Mouse (Mus musculus): ENCODE data around the gene Rab3il1. TPM values are rescaled to one million over a fixed set of nuclear protein-coding genes. Genes with fewer than 3 reads are reported as not detected.

The Rab3il1 gene
- total RNA-seq, 1 experiment: 4.0 TPM

GRCm38 (mm10) chr19:9997204-9998062 lies 4.0 kb upstream of the Rab3il1 start:
- TF ChIP-seq ZNF384 (IDR thresholded peaks at IDR 0.05; ENCODE audit: low read depth, low read length) (no peak), ZC3H11A (IDR thresholded peaks at IDR 0.05; ENCODE audit: borderline replicate concordance, low read depth, low read length) (no peak), HCFC1 (IDR thresholded peaks at IDR 0.05; ENCODE audit: borderline replicate concordance, insufficient read depth, low read length) (no peak), MAFK (IDR thresholded peaks at IDR 0.05; ENCODE audit: insufficient read depth, low read depth, low read length) (no peak), CHD2 (IDR thresholded peaks at IDR 0.05; ENCODE audit: low read depth, low read length) (no peak)
- H3K9ac ChIP-seq (ENCODE audit: insufficient read depth, low read depth, low read length, poor library complexity, severe bottlenecking): no peak overlapping the region
- H3K4me1 ChIP-seq (ENCODE audit: control insufficient read depth in 2 of 2, insufficient read depth in 2 of 2, low read length in 2 of 2, poor library complexity in 1 of 2): peaks cover 2 to 3% of the 10 kb centered on the region in 2 experiments; a peak in 1 of 4 replicates
- in situ Hi-C loops (cut with MboI; ENCODE audit: low sequenced_read_pairs in 2 of 2, unreplicated experiment in 2 of 2): no loop called here
- H3K36me3 ChIP-seq (ENCODE audit: control insufficient read depth, insufficient read depth, low read length, poor library complexity, severe bottlenecking): no peaks in the 10 kb centered on the region
- H3K27ac ChIP-seq (ENCODE audit: insufficient read depth, low read depth, low read length, poor library complexity, severe bottlenecking): no peak overlapping the region
- no peaks in the 10 kb centered on the region for H3K9me3 ChIP-seq (ENCODE audit: control insufficient read depth, insufficient read depth, low read depth, low read length)
- no peak for DNase-seq (ENCODE audit: low read depth, low spot score)
- no peak overlapping the region for H3K4me3 ChIP-seq (ENCODE audit: insufficient read depth in 1 of 2, low read depth in 1 of 2, low read length in 2 of 2, poor library complexity in 1 of 2, severe bottlenecking in 1 of 2)

DNA sequence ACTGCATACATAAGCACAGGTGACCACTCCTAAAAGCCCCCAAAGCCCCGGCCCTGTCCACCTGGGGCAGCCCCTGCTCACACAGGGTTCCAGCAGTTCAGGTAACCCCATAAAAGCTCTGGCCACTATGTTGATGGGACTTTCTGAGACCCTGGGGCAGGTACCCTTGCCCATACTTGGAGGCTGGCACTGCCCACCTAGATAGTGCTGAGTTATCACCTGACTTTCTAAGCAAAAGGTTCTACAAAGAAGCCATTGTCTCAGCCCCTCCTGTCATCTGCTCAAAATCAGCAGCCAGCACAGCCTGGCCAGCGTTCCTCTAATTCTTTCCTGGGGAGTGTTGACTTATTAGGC lies 3.4 kb upstream of the Rab3il1 start:
- Histone ChIP-seq H3K27ac (ENCODE audit: insufficient read depth, low read depth, low read length, poor library complexity, severe bottlenecking) (no peak overlapping the region), H3K9me3 (ENCODE audit: control insufficient read depth, insufficient read depth, low read depth, low read length) (no peaks in the 10 kb centered on the region), H3K36me3 (ENCODE audit: control insufficient read depth, insufficient read depth, low read length, poor library complexity, severe bottlenecking) (no peaks in the 10 kb centered on the region), H3K4me1 (ENCODE audit: control insufficient read depth in 2 of 2, insufficient read depth in 2 of 2, low read length in 2 of 2, poor library complexity in 1 of 2) (peaks cover 0 to 2% of the 10 kb centered on the region in 2 experiments; a peak in 1 of 4 replicates), H3K4me3 (ENCODE audit: insufficient read depth in 1 of 2, low read depth in 1 of 2, low read length in 2 of 2, poor library complexity in 1 of 2, severe bottlenecking in 1 of 2) (no peak overlapping the region), H3K9ac (ENCODE audit: insufficient read depth, low read depth, low read length, poor library complexity, severe bottlenecking) (no peak overlapping the region)
- in situ Hi-C loops (cut with MboI; ENCODE audit: low sequenced_read_pairs in 2 of 2, unreplicated experiment in 2 of 2): no loop called here
- no peak for DNase-seq (ENCODE audit: low read depth, low spot score)
- TF ChIP-seq ZNF384 (IDR thresholded peaks at IDR 0.05; ENCODE audit: low read depth, low read length): no peak

DNA sequence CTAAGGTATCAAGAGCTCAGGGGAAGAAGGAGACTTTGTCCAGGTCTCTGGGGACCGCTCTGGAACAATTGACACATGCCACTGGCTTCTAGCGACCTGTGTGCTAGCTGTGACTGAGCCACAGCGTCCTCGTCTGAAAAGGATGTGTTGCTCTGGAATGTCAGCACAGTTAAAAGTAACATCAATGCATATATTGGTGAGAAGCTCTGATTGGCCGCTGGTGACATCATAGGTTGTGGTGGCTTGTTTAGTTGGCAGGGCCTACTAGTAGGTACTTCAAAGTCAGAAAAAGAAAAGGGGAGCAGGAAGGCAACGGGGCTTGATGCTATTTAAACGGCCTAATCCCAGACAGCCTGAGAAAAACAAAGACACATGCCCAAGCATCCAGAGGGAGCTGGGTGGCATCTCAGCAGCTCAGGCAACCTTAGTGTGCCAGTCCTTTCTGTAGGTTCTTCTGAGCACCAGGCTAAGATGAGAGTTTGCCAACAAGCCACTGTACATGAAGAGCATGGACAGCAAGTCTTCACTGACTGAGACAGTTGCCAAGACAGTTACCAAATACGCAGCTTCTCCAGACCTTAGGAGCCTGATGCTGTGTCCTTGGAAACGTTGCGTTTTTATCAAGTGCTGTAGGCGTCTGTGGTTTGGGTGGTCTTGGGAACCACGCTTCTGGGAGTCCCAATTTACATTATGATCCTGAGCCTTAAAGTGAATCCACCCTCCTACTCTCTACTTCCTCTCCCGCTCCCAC lies 2.6 kb upstream of the Rab3il1 start:
- no peak for DNase-seq (ENCODE audit: low read depth, low spot score)
- Histone ChIP-seq H3K9me3 (ENCODE audit: control insufficient read depth, insufficient read depth, low read depth, low read length) (no peaks in the 10 kb centered on the region), H3K9ac (ENCODE audit: insufficient read depth, low read depth, low read length, poor library complexity, severe bottlenecking) (no peak overlapping the region), H3K36me3 (ENCODE audit: control insufficient read depth, insufficient read depth, low read length, poor library complexity, severe bottlenecking) (no peaks in the 10 kb centered on the region), H3K27ac (ENCODE audit: insufficient read depth, low read depth, low read length, poor library complexity, severe bottlenecking) (no peak overlapping the region), H3K4me3 (ENCODE audit: insufficient read depth in 1 of 2, low read depth in 1 of 2, low read length in 2 of 2, poor library complexity in 1 of 2, severe bottlenecking in 1 of 2) (no peak overlapping the region), H3K4me1 (ENCODE audit: control insufficient read depth in 2 of 2, insufficient read depth in 2 of 2, low read length in 2 of 2, poor library complexity in 1 of 2) (no peaks in the 10 kb centered on the region)
- TF ChIP-seq HCFC1 (IDR thresholded peaks at IDR 0.05; ENCODE audit: borderline replicate concordance, insufficient read depth, low read length): no peak
- no peak for TF ChIP-seq ZNF384 (IDR thresholded peaks at IDR 0.05; ENCODE audit: low read depth, low read length)
- no peak for TF ChIP-seq CHD2 (IDR thresholded peaks at IDR 0.05; ENCODE audit: low read depth, low read length)
- TF ChIP-seq MAFK (IDR thresholded peaks at IDR 0.05; ENCODE audit: insufficient read depth, low read depth, low read length): no peak
- TF ChIP-seq ZC3H11A (IDR thresholded peaks at IDR 0.05; ENCODE audit: borderline replicate concordance, low read depth, low read length): no peak
- in situ Hi-C loops (cut with MboI; ENCODE audit: low sequenced_read_pairs in 2 of 2, unreplicated experiment in 2 of 2): no loop called here

DNA sequence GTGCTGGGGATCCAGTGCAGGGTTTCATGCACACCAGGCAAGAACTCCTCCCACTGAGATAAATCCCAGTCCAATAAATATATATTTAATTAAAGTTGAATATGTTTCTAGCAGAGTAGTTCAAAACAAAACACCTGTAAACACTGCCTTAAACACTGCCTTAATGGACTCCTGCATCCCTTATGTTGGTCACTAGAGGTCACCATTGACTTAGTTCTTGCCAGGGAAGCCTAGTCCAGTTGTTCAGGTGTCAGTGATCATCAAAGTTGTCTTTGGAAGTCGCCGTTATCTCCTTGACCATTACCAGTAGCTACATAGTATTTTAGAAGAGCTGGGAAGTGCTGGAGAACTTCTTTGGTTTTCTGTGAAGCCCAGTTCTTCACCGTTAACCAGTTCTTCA lies 1.1 kb upstream of the Rab3il1 start:
- H3K27ac ChIP-seq (ENCODE audit: insufficient read depth, low read depth, low read length, poor library complexity, severe bottlenecking): no peak overlapping the region
- in situ Hi-C loops (cut with MboI; ENCODE audit: low sequenced_read_pairs in 2 of 2, unreplicated experiment in 2 of 2): loop anchor here in 1 of 2 experiments (5.0 kb wide), 1 partner anchor 37 kb away; no protein-coding TSS in a partner anchor
- no peak for DNase-seq (ENCODE audit: low read depth, low spot score)
- H3K9me3 ChIP-seq (ENCODE audit: control insufficient read depth, insufficient read depth, low read depth, low read length): no peaks in the 10 kb centered on the region
- no peak overlapping the region for H3K4me3 ChIP-seq (ENCODE audit: insufficient read depth in 1 of 2, low read depth in 1 of 2, low read length in 2 of 2, poor library complexity in 1 of 2, severe bottlenecking in 1 of 2)
- no peaks in the 10 kb centered on the region for H3K4me1 ChIP-seq (ENCODE audit: control insufficient read depth in 2 of 2, insufficient read depth in 2 of 2, low read length in 2 of 2, poor library complexity in 1 of 2)
- no peaks in the 10 kb centered on the region for H3K36me3 ChIP-seq (ENCODE audit: control insufficient read depth, insufficient read depth, low read length, poor library complexity, severe bottlenecking)
- no peak overlapping the region for H3K9ac ChIP-seq (ENCODE audit: insufficient read depth, low read depth, low read length, poor library complexity, severe bottlenecking)
- TF ChIP-seq ZC3H11A (IDR thresholded peaks at IDR 0.05; ENCODE audit: borderline replicate concordance, low read depth, low read length) (peak; percentile 92), HCFC1 (IDR thresholded peaks at IDR 0.05; ENCODE audit: borderline replicate concordance, insufficient read depth, low read length) (no peak)
